Mouse (Mus musculus): ENCODE results near the gene Dact3.

The Dact3 gene

GRCm38 (mm10) chr7:16893612-16894011 lies 18.5 kb downstream of the Dact3 start:
- no peak for DNase-seq

- DNase-seq, result no peak
These were observed 19.2 kb downstream of the Dact3 start for GRCm38 (mm10) chr7:16894279-16894678.

- peak; percentile 68 to 89 for DNase-seq
These were observed 19.9 kb downstream of the Dact3 start for GRCm38 (mm10) chr7:16895000-16895399.

GRCm38 (mm10) chr7:16895511-16895910 lies 20.4 kb downstream of the Dact3 start:
- no peak for DNase-seq

GRCm38 (mm10) chr7:16900526-16900925 lies 25.4 kb downstream of the Dact3 start:
- no peak for DNase-seq

GRCm38 (mm10) chr7:16903439-16903955 lies 28.4 kb downstream of the Dact3 start:
- no peak for DNase-seq

GRCm38 (mm10) chr7:16904120-16904675 lies 29.1 kb downstream of the Dact3 start:
- no peak for DNase-seq

GRCm38 (mm10) chr7:16905491-16906021 lies 30.4 kb downstream of the Dact3 start:
- DNase-seq, result no peak

GRCm38 (mm10) chr7:16906281-16906680 lies 31.2 kb downstream of the Dact3 start, which contains the start of gene Ptgir:
TSS of gene Ptgir (plus strand) at chr7:16906490.
- peak in 1 of 2 experiments; percentile 55 for DNase-seq

GRCm38 (mm10) chr7:16906889-16907559 lies 31.9 kb downstream of the Dact3 start:
- DNase-seq, result no peak

GRCm38 (mm10) chr7:16907842-16908241 lies 32.7 kb downstream of the Dact3 start:
- no peak for DNase-seq

- no peak for DNase-seq
These were observed 33.2 kb downstream of the Dact3 start for GRCm38 (mm10) chr7:16908367-16908766.

GRCm38 (mm10) chr7:16908859-16909258 lies 33.7 kb downstream of the Dact3 start:
- DNase-seq, result no peak

GRCm38 (mm10) chr7:16909909-16910308 lies 34.8 kb downstream of the Dact3 start:
- no peak for DNase-seq

- DNase-seq, result no peak
These were observed 36.8 kb downstream of the Dact3 start for GRCm38 (mm10) chr7:16911904-16912303.

GRCm38 (mm10) chr7:16912360-16912759 lies 37.2 kb downstream of the Dact3 start:
- DNase-seq, result no peak

GRCm38 (mm10) chr7:16913806-16914452 lies 38.8 kb downstream of the Dact3 start:
- DNase-seq, result peak; percentile 69 to 88

GRCm38 (mm10) chr7:16914453-16915343 lies 39.6 kb downstream of the Dact3 start:
- no peak for DNase-seq

GRCm38 (mm10) chr7:16915461-16916340 lies 40.6 kb downstream of the Dact3 start:
- no peak for DNase-seq

GRCm38 (mm10) chr7:16916342-16917265 lies 41.5 kb downstream of the Dact3 start:
- DNase-seq, result peak in 1 of 2 experiments; percentile 65

Data from kidney, postnatal 36 days (tissue).